Mouse (Mus musculus): ENCODE results near the gene Ythdf1. TPM values are rescaled to one million over a fixed set of nuclear protein-coding genes. Genes with fewer than 3 reads are reported as not detected.
A peak's percentile ranks its signal among the peaks of the same experiment; 100 is the strongest.

Gene Ythdf1
- total RNA-seq, 4 experiments from 2014 or later = 50.1 to 54.1 (median 52.4) TPM

GRCm38 (mm10) chr2:180910928-180911327 is 9.8 kb downstream of the Ythdf1 start:
- DNase-seq (ENCODE audit: low spot score in 2 of 2) = no peak

- DNase-seq (ENCODE audit: low spot score in 2 of 2) = no peak
These were observed 15.1 kb downstream of the Ythdf1 start for GRCm38 (mm10) chr2:180905556-180906221.

GRCm38 (mm10) chr2:180904435-180905208 is 16.1 kb downstream of the Ythdf1 start:
- DNase-seq (ENCODE audit: low spot score in 2 of 2) = no peak

GRCm38 (mm10) chr2:180902086-180902485 is 18.7 kb downstream of the Ythdf1 start:
- DNase-seq (ENCODE audit: low spot score in 2 of 2) = no peak

- no peak for DNase-seq (ENCODE audit: low spot score in 2 of 2)
These were observed 22.9 kb downstream of the Ythdf1 start for GRCm38 (mm10) chr2:180897857-180898256.

- peak in 1 of 2 experiments; percentile 45 for DNase-seq (ENCODE audit: low spot score in 2 of 2)
These were observed 23.7 kb downstream of the Ythdf1 start for GRCm38 (mm10) chr2:180896819-180897625.

- peak in 1 of 2 experiments; percentile 37 for DNase-seq (ENCODE audit: low spot score in 2 of 2)
These were observed 24.8 kb downstream of the Ythdf1 start for GRCm38 (mm10) chr2:180895837-180896525.

GRCm38 (mm10) chr2:180895321-180895720 is 25.4 kb downstream of the Ythdf1 start:
- DNase-seq (ENCODE audit: low spot score in 2 of 2) = no peak

GRCm38 (mm10) chr2:180894734-180895133 is 26.0 kb downstream of the Ythdf1 start:
- DNase-seq (ENCODE audit: low spot score in 2 of 2) = peak; percentile 78 to 95

- DNase-seq (ENCODE audit: low spot score in 2 of 2) = peak; percentile 37 to 56
These were observed 26.6 kb downstream of the Ythdf1 start for GRCm38 (mm10) chr2:180894029-180894623.

- peak in 1 of 2 experiments; percentile 34 for DNase-seq (ENCODE audit: low spot score in 2 of 2)
These were observed 27.2 kb downstream of the Ythdf1 start for GRCm38 (mm10) chr2:180893537-180894028.

- DNase-seq (ENCODE audit: low spot score in 2 of 2) = peak; percentile 83 to 92
These were observed 27.8 kb downstream of the Ythdf1 start for GRCm38 (mm10) chr2:180892841-180893521.

- no peak for DNase-seq (ENCODE audit: low spot score in 2 of 2)
These were observed 28.9 kb downstream of the Ythdf1 start for GRCm38 (mm10) chr2:180891835-180892323.

GRCm38 (mm10) chr2:180891075-180891834 is 29.5 kb downstream of the Ythdf1 start:
- peak; percentile 60 to 83 for DNase-seq (ENCODE audit: low spot score in 2 of 2)

- DNase-seq (ENCODE audit: low spot score in 2 of 2) = peak in 1 of 2 experiments; percentile 32
These were observed 30.2 kb downstream of the Ythdf1 start for GRCm38 (mm10) chr2:180890422-180891074.

GRCm38 (mm10) chr2:180889921-180890280 is 30.8 kb downstream of the Ythdf1 start:
- DNase-seq (ENCODE audit: low spot score in 2 of 2) = no peak

GRCm38 (mm10) chr2:180889271-180889920 is 31.4 kb downstream of the Ythdf1 start:
- DNase-seq (ENCODE audit: low spot score in 2 of 2) = no peak

- DNase-seq (ENCODE audit: low spot score in 2 of 2) = no peak
These were observed 35.5 kb downstream of the Ythdf1 start for GRCm38 (mm10) chr2:180885270-180885669.
